Mouse (Mus musculus): ENCODE results near the gene Hormad2. TPM values are rescaled to one million over a fixed set of nuclear protein-coding genes. Genes with fewer than 3 reads are reported as not detected.

The Hormad2 gene
- polyA plus RNA-seq, 1 experiment from 2014 or later, result 0.51 TPM

GRCm38 (mm10) chr11:4299735-4300474 lies 141.0 kb downstream of the Hormad2 start:
- no peaks in the 10 kb centered on the region for H3K36me3 ChIP-seq (ENCODE audit: insufficient read depth, low read length)
- ATAC-seq (ENCODE audit: low FRiP score, low TSS enrichment), result no peak
- H3K27ac ChIP-seq (ENCODE audit: low read length), result no peak overlapping the region
- peaks cover 31% of the 10 kb centered on the region for H3K4me1 ChIP-seq (ENCODE audit: insufficient read depth, low read length)
- H3K4me3 ChIP-seq (ENCODE audit: low read length), result no peak overlapping the region
- 59% methylated on average over 14 of the region's 14 CpGs for WGBS
- no peaks in the 10 kb centered on the region for H3K27me3 ChIP-seq (ENCODE audit: insufficient read depth, low read length)
- H3K4me2 ChIP-seq (replicated peaks; ENCODE audit: low read depth, low read length), result no peak overlapping the region
- no peak overlapping the region for H3K9ac ChIP-seq (replicated peaks; ENCODE audit: low read length)
- no peaks in the 10 kb centered on the region for H3K9me3 ChIP-seq (ENCODE audit: low read length)

GRCm38 (mm10) chr11:4299191-4299590 lies 141.7 kb downstream of the Hormad2 start:
- no peak overlapping the region for H3K27ac ChIP-seq (ENCODE audit: low read length)
- no peak overlapping the region for H3K4me2 ChIP-seq (replicated peaks; ENCODE audit: low read depth, low read length)

GRCm38 (mm10) chr11:4298615-4299014 lies 142.3 kb downstream of the Hormad2 start:
- Histone ChIP-seq H3K4me2 (replicated peaks; ENCODE audit: low read depth, low read length) (no peak overlapping the region), H3K9ac (replicated peaks; ENCODE audit: low read length) (no peak overlapping the region), H3K27me3 (ENCODE audit: insufficient read depth, low read length) (no peaks in the 10 kb centered on the region), H3K9me3 (ENCODE audit: low read length) (no peaks in the 10 kb centered on the region), H3K36me3 (ENCODE audit: insufficient read depth, low read length) (no peaks in the 10 kb centered on the region), H3K4me3 (ENCODE audit: low read length) (no peak overlapping the region), H3K27ac (ENCODE audit: low read length) (no peak overlapping the region), H3K4me1 (ENCODE audit: insufficient read depth, low read length) (peaks cover 33% of the 10 kb centered on the region)
- ATAC-seq (ENCODE audit: low FRiP score, low TSS enrichment), result no peak
- 35% methylated on average over 7 of the region's 7 CpGs for WGBS

More at GRCm38 (mm10) chr11:4299191-4299590, 141.7 kb downstream of the Hormad2 start:
- Histone ChIP-seq H3K9ac (replicated peaks; ENCODE audit: low read length) (no peak overlapping the region), H3K36me3 (ENCODE audit: insufficient read depth, low read length) (no peaks in the 10 kb centered on the region), H3K4me1 (ENCODE audit: insufficient read depth, low read length) (peaks cover 33% of the 10 kb centered on the region), H3K9me3 (ENCODE audit: low read length) (no peaks in the 10 kb centered on the region), H3K4me3 (ENCODE audit: low read length) (no peak overlapping the region), H3K27me3 (ENCODE audit: insufficient read depth, low read length) (no peaks in the 10 kb centered on the region)
- 42% methylated on average over 12 of the region's 12 CpGs for WGBS
- ATAC-seq (ENCODE audit: low FRiP score, low TSS enrichment), result no peak

- no peak overlapping the region for H3K27ac ChIP-seq (ENCODE audit: low read length)
- peaks cover 30% of the 10 kb centered on the region for H3K4me1 ChIP-seq (ENCODE audit: insufficient read depth, low read length)
- no peaks in the 10 kb centered on the region for H3K27me3 ChIP-seq (ENCODE audit: insufficient read depth, low read length)
- H3K9ac ChIP-seq (replicated peaks; ENCODE audit: low read length), result no peak overlapping the region
- no peak overlapping the region for H3K4me3 ChIP-seq (ENCODE audit: low read length)
- no peaks in the 10 kb centered on the region for H3K36me3 ChIP-seq (ENCODE audit: insufficient read depth, low read length)
- H3K9me3 ChIP-seq (ENCODE audit: low read length), result no peaks in the 10 kb centered on the region
- ATAC-seq (ENCODE audit: low FRiP score, low TSS enrichment), result no peak
- WGBS, result 49% methylated on average over 3 of the region's 3 CpGs
- H3K4me2 ChIP-seq (replicated peaks; ENCODE audit: low read depth, low read length), result no peak overlapping the region
Observed at GRCm38 (mm10) chr11:4297753-4298152, 143.2 kb downstream of the Hormad2 start.

GRCm38 (mm10) chr11:4296610-4297275 lies 144.2 kb downstream of the Hormad2 start:
- H3K9ac ChIP-seq (replicated peaks; ENCODE audit: low read length), result no peak overlapping the region
- WGBS, result 58% methylated on average over 10 of the region's 10 CpGs
- H3K36me3 ChIP-seq (ENCODE audit: insufficient read depth, low read length), result no peaks in the 10 kb centered on the region
- H3K27me3 ChIP-seq (ENCODE audit: insufficient read depth, low read length), result no peaks in the 10 kb centered on the region
- H3K27ac ChIP-seq (ENCODE audit: low read length), result no peak overlapping the region
- ATAC-seq (ENCODE audit: low FRiP score, low TSS enrichment), result no peak
- no peaks in the 10 kb centered on the region for H3K9me3 ChIP-seq (ENCODE audit: low read length)
- peaks cover 23% of the 10 kb centered on the region for H3K4me1 ChIP-seq (ENCODE audit: insufficient read depth, low read length)
- H3K4me2 ChIP-seq (replicated peaks; ENCODE audit: low read depth, low read length), result no peak overlapping the region
- no peak overlapping the region for H3K4me3 ChIP-seq (ENCODE audit: low read length)

Other genes starting within 250 kb of the Hormad2 start
- gene Castor1, start 222.9 kb downstream of the Hormad2 start, polyA plus RNA-seq (2015; fragmentation: Nextera tagmentation; extraction: Ambion mirVana), result 6.8 and 7.6 TPM in 2 replicates
- gene Osm, start 204.7 kb downstream of the Hormad2 start, polyA plus RNA-seq (2015; fragmentation: Nextera tagmentation; extraction: Ambion mirVana), result not detected in 2 replicates
- 0.05 and 0.09 TPM in 2 replicates for gene Lif, start 183.5 kb downstream of the Hormad2 start, polyA plus RNA-seq (2015; fragmentation: Nextera tagmentation; extraction: Ambion mirVana)
- 27.1 and 27.4 TPM in 2 replicates for gene Mtmr3, start 153.8 kb upstream of the Hormad2 start, polyA plus RNA-seq (2015; fragmentation: Nextera tagmentation; extraction: Ambion mirVana)
- gene Gm11032, start 179.0 kb upstream of the Hormad2 start, polyA plus RNA-seq (2015; fragmentation: Nextera tagmentation; extraction: Ambion mirVana), result not detected in 2 replicates
- 33.4 and 36.0 TPM in 2 replicates for gene Ascc2, start 196.6 kb upstream of the Hormad2 start, polyA plus RNA-seq (2015; fragmentation: Nextera tagmentation; extraction: Ambion mirVana)

All from kidney, embryonic 16.5 days (tissue).